Mouse (Mus musculus) adipose tissue, adult 10 weeks (tissue): ENCODE results near the gene Tmem216. TPM values are rescaled to one million over a fixed set of nuclear protein-coding genes. Genes with fewer than 3 reads are reported as not detected.

Experiments
- polyA plus RNA-seq: library from polyadenylated mRNA; stranded (reverse); fragments of 350-450 nt; fragmentation: Illumina TruSeq; extraction: RNeasy Lipid Tissue Mini Kit (QIAGEN cat#74804); gene quantifications from one replicate; pipeline ENCODE4 v1.2.3, GENCODE M21; 2014; ENCODE audit warnings: low read depth, low replicate concordance

Tmem216 gene
- 32.2 TPM for polyA plus RNA-seq

GRCm38 (mm10) chr19:10555624-10556510 is at the start of gene Tmem216:
Gene Tmem216, minus strand, starts transcription at chr19:10556238.

GRCm38 (mm10) chr19:10605293-10605900 is 49.4 kb upstream of the Tmem216 start, which contains the start of the genes Ddb1 and Tkfc:
Gene Ddb1, plus strand, starts transcription at chr19:10605327.
Gene Tkfc, minus strand, starts transcription at chr19:10605654.

GRCm38 (mm10) chr19:10576690-10577561 is 20.9 kb upstream of the Tmem216 start, which contains the start of the genes Cyb561a3 and Tmem138:
Gene Cyb561a3, plus strand, starts transcription at chr19:10577172.
Gene Tmem138, minus strand, starts transcription at chr19:10577362.

DNA sequence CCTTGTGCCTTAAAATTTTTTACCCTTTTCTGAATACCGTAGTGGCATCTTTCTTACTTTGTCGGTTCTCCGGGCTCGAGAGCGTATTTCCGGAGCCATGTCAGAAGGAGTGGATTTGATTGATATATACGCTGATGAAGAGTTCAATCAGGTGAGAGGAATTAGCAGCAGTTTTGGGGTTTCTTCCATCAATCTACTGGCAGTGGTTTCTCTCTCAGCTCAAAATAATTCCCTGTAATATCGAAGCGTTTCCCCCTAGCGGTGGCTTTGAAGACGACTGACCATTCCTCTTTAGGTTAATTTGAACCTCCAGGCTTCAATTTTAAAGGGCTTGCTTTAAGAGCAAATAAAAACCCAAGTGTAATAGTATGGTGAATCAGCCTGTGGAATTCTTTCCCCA is 30.1 kb downstream of the Tmem216 start, which contains the start of gene Sdhaf2:
TSS of gene Sdhaf2 (minus strand) at position 233 of the 400 bp plus-strand sequence.

GRCm38 (mm10) chr19:10525106-10525901 is 30.7 kb downstream of the Tmem216 start, which contains the start of gene Cpsf7:
Gene Cpsf7, plus strand, starts transcription at chr19:10525266.

Other genes with a start within 250 kb of the Tmem216 start
- gene Syt7, start 167.1 kb downstream of the Tmem216 start, polyA plus RNA-seq: 3.0 TPM
- 4.4 TPM for gene Lrrc10b, start 98.8 kb downstream of the Tmem216 start, polyA plus RNA-seq
- 6.6 TPM for gene Ppp1r32, start 73.3 kb downstream of the Tmem216 start, polyA plus RNA-seq
- 54.1 TPM for gene Cpsf7, start 31.0 kb downstream of the Tmem216 start, polyA plus RNA-seq
- gene Sdhaf2, start 30.1 kb downstream of the Tmem216 start, polyA plus RNA-seq: 47.1 TPM
- 19.0 TPM for gene Cyb561a3, start 20.9 kb upstream of the Tmem216 start, polyA plus RNA-seq
- 9.8 TPM for gene Tmem138, start 21.1 kb upstream of the Tmem216 start, polyA plus RNA-seq
- gene Ddb1, start 49.1 kb upstream of the Tmem216 start, polyA plus RNA-seq: 176 TPM
- gene Tkfc, start 49.4 kb upstream of the Tmem216 start, polyA plus RNA-seq: 17.4 TPM
- gene Vwce, start 78.0 kb upstream of the Tmem216 start, polyA plus RNA-seq: 0.17 TPM
- not detected for gene Pga5, start 121.8 kb upstream of the Tmem216 start, polyA plus RNA-seq
- 24.5 TPM for gene Vps37c, start 132.5 kb upstream of the Tmem216 start, polyA plus RNA-seq
- gene Cd5, start 182.8 kb upstream of the Tmem216 start, polyA plus RNA-seq: 0.87 TPM